Mouse (Mus musculus) brown adipose tissue, adult 24 weeks (tissue): ENCODE data around the gene Smco1. TPM values are rescaled to one million over a fixed set of nuclear protein-coding genes. Genes with fewer than 3 reads are reported as not detected.
"Not testable (repeated sequence)": the region's sequence is repeated elsewhere in the genome, so short reads cannot be mapped to it uniquely, and the experiment has no call there.

Experiments
- H3K27ac ChIP-seq: fragments of 200-500 bp; replicated peaks from 2 replicates; pipeline ENCODE4 v1.5.1; 2012; ENCODE audit warnings: low read depth, mild to moderate bottlenecking, low read length
- H3K4me1 ChIP-seq: fragments of 200-500 bp; 2 replicates; pipeline ENCODE4 v1.6.1; 2012; ENCODE audit warnings: low read length, mixed read lengths; ENCODE audit not compliant: control insufficient read depth, insufficient read depth, insufficient read length
- H3K4me3 ChIP-seq: fragments of 200-500 bp; 2 replicates; pipeline ENCODE4 v1.5.1; 2012; ENCODE audit warnings: low read depth, mild to moderate bottlenecking, low read length, moderate library complexity; ENCODE audit not compliant: insufficient read depth
- polyA plus RNA-seq: library from polyadenylated mRNA; stranded (reverse); fragments of >200 nt; gene quantifications from 2 replicates; pipeline ENCODE4 v1.2.4, GENCODE M21; 2012; ENCODE audit not compliant: missing spikeins, insufficient read depth, insufficient read length

The Smco1 gene
- polyA plus RNA-seq = 2.2 TPM in 1 of 2 replicates, not detected in the other

GRCm38 (mm10) chr16:32271291-32271690, at the start of gene Smco1:
TSS of gene Smco1 (plus strand) at chr16:32271468.
- Histone ChIP-seq H3K4me1 (no peaks in the 10 kb centered on the region), H3K27ac (no peak within 1 kb of the TSS), H3K4me3 (no peak within 1 kb of the TSS)

DNA sequence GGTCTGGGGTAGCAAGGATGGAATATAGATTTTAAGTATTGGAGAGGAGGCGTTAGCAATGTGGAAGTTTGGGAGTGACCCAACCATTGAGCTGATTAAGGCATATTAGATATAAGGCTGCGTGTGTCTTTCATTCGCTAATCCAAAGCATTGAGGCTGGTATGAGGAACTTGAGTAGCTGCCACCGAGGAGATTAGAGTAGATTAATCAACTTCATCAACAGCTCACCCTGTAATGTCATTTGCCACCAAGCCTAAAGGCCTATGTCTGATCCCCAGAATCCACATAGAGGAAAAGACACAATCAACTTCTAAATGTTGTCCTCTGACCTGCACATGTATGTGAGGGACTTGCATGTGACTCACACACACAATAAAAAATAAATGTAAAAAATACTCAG, 49.5 kb upstream of the Smco1 start:
- H3K4me3 ChIP-seq = no peak overlapping the region
- H3K27ac ChIP-seq = no peak overlapping the region
- no peaks in the 10 kb centered on the region for H3K4me1 ChIP-seq

GRCm38 (mm10) chr16:32222399-32222798, 48.9 kb upstream of the Smco1 start:
- no peaks in the 10 kb centered on the region for H3K4me1 ChIP-seq
- no peak overlapping the region for H3K27ac ChIP-seq
- no peak overlapping the region for H3K4me3 ChIP-seq

DNA sequence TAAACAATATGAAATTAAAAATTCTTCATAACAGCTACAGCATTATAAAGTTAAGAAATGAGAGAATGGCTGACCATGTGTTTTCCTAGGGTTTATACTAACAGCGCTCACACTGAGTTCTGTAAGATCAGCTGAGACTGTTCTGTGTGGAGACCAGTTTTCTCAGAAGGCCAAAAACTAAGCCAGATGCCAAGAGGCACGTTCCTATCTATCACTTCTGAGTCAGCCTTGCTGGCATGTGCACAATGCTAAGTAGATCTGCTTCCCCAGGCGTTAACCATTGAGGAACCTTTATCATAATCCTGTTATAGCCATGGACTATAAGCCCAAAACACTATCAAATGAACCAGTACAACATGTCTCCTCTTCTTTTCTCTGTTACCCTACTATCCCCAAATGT, 39.2 kb upstream of the Smco1 start:
- H3K27ac ChIP-seq, H3K4me1 ChIP-seq: not testable (repeated sequence)

DNA sequence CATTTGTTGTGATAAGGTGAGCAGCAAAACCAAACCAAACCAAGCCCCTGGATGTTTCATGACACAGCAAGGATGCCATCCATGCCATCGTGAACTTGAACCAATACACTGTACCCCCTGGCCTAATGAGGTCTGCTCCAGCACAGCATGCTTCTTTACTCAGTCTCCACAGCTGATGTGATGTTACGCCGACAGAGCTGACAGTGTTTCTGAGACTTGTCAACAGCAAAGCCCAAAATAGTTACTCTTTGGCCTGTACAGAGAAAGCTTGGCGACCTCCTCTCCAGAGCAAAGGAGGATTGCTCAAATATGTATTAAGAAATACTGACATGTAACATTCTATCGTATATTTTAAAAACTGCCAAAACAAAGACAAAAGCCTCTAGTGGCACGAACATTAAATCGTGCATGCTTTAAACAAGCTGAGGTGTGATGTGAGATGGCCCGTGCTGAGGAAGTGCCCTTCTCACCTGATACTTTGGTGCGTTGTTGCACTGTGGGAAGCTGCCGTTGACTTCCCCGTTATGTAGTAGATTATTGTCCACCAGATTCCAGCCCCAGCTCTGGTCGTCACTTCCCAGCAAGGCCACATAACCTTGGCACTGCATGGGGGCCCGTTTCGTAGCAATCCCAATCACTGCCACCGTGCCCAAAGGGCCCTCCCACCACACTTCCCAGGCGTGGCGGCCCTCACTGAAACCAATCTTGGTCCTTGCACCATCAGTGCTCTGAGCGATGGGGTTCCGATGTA, 33.2 kb upstream of the Smco1 start:
- Histone ChIP-seq H3K27ac (peak overlapping the region; percentile 26; the same call in 1 of the 2 replicates), H3K4me1 (no peaks in the 10 kb centered on the region), H3K4me3 (no peak overlapping the region; the same call in 1 of the 2 replicates)

More for the DNA sequence above, 39.2 kb upstream of the Smco1 start:
- H3K4me3 ChIP-seq = not testable (repeated sequence)

GRCm38 (mm10) chr16:32239428-32240312, 31.6 kb upstream of the Smco1 start:
- no peak overlapping the region for H3K27ac ChIP-seq
- H3K4me1 ChIP-seq = peaks cover 2% of the 10 kb centered on the region; the same call in 1 of the 2 replicates
- H3K4me3 ChIP-seq = no peak overlapping the region

GRCm38 (mm10) chr16:32243901-32244300, 27.4 kb upstream of the Smco1 start:
- peaks cover 2% of the 10 kb centered on the region; the same call in 1 of the 2 replicates for H3K4me1 ChIP-seq
- H3K4me3 ChIP-seq = no peak overlapping the region
- H3K27ac ChIP-seq = no peak overlapping the region

DNA sequence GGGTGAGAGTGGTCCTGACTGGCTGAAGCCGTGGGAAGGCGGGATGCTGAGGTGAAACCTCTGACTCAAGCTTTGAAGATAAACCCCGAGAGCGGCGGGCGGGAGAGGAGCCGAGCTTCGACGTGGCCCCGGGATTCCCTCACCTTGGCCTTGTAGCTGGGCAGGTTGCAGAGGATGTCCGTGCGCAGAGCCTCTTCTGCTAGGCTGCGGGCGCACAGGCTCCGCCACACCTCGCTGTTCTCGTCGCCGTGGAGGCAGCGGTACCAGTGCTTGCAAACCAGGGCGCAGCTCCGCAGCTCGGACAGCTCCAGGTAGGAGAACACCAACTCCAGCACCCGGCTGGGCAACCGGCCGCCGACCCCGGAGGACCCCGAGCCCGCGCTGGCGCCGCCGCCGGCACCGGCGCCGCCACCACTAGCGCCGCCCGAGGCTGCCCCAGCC, 24.9 kb upstream of the Smco1 start:
- Histone ChIP-seq H3K4me1 (peaks cover 2% of the 10 kb centered on the region; the same call in 1 of the 2 replicates), H3K4me3 (peak overlapping the region; percentile 95), H3K27ac (no peak overlapping the region; the same call in 1 of the 2 replicates)

DNA sequence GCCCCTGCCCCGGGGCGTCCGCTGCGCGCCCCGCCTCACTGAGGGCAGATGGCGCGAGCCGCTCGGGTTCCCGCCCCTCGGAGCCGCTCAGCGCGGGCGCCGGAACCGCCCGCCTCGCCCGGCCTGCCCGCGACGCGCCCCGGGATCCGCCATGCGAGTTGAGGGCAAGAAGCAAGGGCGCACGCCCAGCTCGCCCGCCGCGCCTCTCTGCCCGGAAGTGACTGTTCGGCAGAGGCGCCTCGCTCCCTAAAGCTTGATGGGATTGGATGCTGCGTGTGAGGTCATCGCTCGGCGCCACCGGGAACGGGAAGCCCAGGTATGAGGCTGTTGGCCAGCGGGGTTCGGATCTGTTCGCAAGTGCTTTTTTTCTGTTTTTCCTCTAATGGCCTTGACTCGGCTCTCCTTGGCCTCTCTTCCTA, 24.3 kb upstream of the Smco1 start, which contains the start of the genes Fbxo45 and Wdr53:
Gene Fbxo45, minus strand, starts transcription at position 207 of the 419 bp plus-strand sequence.
Gene Wdr53, plus strand, starts transcription at position 276 of the 419 bp plus-strand sequence.
- H3K4me3 ChIP-seq = peak within 1 kb of the TSS; percentile 95
- H3K4me1 ChIP-seq = peaks cover 2% of the 10 kb centered on the region; the same call in 1 of the 2 replicates
- peak within 1 kb of the TSS; percentile 79 for H3K27ac ChIP-seq

DNA sequence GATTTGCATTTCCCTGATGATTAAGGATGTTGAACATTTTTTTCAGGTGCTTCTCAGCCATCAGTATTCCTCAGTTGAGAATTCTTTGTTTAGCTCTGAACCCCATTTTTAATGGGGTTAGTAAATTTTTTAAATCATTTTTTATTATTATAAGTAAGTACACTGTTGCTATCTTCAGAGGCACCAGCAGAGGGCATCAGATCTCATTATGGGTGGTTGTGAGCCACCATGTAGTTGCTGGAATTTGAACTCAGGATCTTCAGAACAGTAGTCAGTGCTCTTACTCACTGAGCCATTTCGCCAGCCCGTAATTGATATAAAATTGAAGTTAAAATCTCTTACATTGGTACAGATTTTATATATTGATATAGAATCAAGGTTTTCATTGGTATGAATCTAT, 7.0 kb upstream of the Smco1 start:
- not testable (repeated sequence) for H3K4me1 ChIP-seq, H3K4me3 ChIP-seq, H3K27ac ChIP-seq

DNA sequence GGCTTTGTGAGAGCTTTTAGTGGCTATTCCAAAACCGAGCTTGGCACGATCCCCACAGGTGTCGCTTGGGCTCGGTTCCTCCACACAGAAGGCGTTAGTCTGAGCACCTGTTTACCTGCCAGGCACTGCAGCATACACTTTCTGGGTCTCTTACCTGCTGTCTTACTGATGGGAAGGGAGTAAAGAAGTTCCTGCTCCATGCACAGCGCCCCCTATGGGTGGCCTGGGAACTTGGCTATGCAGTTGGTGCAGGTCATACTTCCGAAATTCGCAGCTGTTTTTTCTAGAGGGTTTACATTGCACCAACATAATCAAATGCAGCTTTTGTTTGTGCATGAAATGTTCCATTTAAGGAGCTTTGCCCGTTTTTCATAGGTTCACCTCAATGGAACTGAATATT, 2.1 kb downstream of the Smco1 start:
- no peak overlapping the region for H3K27ac ChIP-seq
- H3K4me3 ChIP-seq = no peak overlapping the region
- H3K4me1 ChIP-seq = no peaks in the 10 kb centered on the region

GRCm38 (mm10) chr16:32275041-32275440, 3.8 kb downstream of the Smco1 start:
- Histone ChIP-seq H3K27ac (no peak overlapping the region), H3K4me3 (no peak overlapping the region), H3K4me1 (no peaks in the 10 kb centered on the region)

DNA sequence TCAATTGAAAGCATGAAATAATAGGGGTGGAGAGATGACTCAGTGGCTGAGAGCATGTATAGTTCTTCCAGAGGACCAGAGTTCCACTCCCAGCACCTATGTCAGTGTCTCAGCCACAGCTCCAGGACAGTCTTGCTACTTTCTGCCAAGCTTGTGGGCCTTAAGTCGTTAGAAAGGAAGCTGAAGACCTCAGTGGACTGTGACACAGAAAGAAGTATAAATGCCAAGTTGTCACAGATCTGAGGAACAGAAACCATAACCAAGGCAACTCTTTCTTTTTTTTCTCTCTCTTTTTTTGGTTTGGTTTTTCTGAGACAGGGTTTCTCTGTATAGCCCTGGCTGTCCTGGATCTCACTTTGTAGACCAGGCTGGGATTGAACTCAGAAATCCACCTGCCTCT, 4.6 kb downstream of the Smco1 start:
- no peaks in the 10 kb centered on the region for H3K4me1 ChIP-seq
- no peak overlapping the region for H3K4me3 ChIP-seq
- no peak overlapping the region for H3K27ac ChIP-seq

GRCm38 (mm10) chr16:32277308-32278256, 6.3 kb downstream of the Smco1 start, which contains the start of gene Rnf168:
TSS of gene Rnf168 (plus strand) at chr16:32277459.
- Histone ChIP-seq H3K4me3 (peak within 1 kb of the TSS; percentile 93), H3K4me1 (peaks cover 2% of the 10 kb centered on the region; the same call in 1 of the 2 replicates), H3K27ac (peak within 1 kb of the TSS; percentile 93)
